Mouse (Mus musculus) frontal cortex, postnatal 10 days (tissue): ENCODE measurements around the gene Pphln1.

Source experiments
- DNase-seq, 2 experiments: peaks; one replicate each; pipeline ENCODE4 v3.0.0; 2022; ENCODE audit warnings: low spot score in 2 of 2, mixed read lengths in 1 of 2

Pphln1 gene

DNA sequence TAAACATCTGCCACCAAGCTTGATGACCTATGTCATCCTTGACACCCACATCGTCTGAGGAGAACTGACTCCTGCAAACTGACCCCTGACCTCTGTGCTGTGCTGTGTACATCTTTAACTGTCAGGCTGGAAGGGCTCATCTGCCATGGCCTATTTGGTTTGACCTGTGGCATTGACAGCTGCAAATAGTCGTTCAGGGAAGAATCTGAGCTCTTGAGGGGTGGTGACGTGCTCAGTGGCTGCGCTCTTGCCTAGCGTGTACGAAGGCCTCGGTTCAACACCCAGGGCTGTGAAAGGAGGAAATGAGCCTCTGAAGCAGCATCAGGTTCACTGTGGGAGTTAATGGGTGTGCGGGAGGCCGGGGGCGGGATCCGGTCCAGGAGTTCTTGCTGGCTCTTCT lies 35.7 kb downstream of the Pphln1 start:
- DNase-seq = no peak

DNA sequence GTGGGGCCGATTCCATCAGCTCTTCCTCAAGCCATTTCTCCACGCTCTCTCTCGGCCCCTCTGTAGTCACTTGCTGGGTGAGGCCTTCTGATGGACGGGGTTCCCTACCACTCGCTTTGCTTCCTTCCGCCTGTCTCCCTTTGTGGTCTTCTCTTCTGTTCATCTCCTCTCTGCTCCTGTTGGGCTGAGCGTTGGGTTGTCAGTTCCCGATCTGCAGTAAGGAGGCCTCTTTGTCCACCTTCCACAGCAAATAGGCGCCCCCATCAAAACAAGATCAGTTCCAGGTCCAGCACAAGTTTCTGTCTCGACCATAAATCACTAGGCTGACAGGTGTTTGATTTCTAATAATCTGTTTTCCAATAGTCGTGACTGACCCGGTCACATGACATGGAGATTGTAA lies 37.8 kb downstream of the Pphln1 start:
- DNase-seq = no peak

DNA sequence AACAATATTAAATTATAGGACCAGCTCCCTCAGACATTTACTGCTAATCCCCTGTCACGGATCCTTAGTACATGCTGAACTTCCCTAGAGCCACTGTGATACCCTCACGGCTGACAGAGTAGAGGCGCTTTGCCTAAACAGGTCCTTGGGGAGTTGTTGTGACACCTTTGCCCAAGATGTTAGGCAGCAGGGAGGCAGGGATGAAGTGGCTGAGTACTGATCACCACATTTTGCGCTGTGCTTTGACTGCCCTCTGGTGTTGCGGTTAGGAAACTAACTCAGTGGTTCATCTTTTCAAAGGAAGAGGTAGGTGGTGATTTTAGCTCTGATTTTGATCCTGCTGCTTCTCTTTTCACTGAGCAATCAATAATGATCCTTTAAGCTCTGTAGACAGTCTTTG lies 40.5 kb downstream of the Pphln1 start:
- peak in 1 of 2 experiments; percentile 59 for DNase-seq

DNA sequence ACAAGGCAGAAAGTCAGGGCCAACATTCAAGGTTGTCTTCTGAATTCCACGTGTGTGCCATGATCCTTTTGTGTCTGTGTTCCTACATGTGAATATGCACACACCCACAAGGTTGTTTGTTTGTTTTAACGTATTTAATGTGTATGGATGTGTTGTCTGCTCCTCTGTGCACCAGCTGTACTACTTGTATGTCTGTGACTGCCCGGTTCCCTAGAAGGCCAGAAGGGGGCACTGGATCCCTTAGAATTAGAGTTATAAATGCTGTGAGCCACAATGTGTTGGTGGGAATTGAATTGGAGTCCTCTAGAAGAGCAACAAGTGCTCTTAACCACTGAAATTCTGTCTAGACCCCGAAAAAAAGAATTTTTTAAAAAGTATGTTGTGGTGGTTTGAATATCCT lies 44.1 kb downstream of the Pphln1 start:
- DNase-seq = no peak

DNA sequence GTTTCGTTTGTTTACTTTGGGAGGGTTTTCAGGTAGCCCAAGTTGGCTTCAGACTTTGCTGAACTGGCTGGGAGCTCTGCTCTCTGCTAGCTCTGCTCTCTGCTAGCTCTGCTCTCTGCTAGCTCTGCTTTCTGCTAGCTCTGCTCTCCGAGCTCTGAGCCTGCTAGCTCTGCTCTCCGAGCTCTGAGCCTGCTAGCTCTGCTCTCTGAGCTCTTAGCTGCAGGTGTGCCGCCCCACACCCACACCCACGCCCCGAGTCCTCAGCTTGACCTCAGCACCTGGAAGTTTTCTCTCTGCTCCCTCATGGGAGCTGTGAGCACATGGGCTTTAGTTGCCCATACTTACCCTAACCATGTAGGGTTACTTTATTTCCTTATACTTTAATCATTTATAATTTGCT lies 45.5 kb downstream of the Pphln1 start:
- DNase-seq = no peak

DNA sequence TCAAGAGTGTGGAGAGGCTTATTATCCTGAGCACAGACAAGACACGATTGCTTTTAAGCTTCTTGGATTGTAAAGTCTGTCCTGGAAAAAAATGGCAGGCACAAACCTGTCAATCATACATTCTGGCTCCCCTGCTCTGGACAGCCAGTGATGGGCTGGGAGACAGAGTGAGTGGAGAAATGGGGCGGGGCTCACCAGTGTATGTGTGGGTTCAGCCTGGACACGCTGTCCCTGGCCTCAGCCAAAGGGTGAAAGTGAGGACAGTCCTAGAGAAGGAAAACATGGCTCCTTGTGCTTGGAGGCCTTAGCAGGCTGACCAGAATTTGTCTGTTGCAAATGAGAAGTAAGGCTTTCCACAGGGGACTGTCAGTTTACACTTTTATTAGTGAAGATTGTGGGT lies 50.7 kb downstream of the Pphln1 start:
- DNase-seq = no peak

DNA sequence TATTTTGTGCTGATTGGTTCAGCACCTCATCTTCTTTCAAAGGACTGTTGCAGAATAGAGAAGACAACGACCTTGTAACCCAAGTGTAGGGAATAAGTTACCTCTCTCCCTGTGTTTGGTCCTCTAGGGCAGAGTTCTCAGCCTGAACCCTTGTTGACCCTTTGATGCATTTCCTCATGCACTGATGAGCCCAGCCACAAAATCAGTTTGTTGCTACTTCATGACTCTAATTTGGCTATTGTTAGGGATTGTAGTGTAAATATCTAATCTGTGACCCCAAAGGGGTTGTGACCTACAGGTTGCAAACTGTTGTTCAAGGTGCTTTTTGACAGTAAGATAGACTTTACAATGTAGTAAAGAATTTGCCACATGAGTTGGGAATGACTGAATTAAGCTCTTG lies 55.1 kb downstream of the Pphln1 start:
- DNase-seq = no peak

DNA sequence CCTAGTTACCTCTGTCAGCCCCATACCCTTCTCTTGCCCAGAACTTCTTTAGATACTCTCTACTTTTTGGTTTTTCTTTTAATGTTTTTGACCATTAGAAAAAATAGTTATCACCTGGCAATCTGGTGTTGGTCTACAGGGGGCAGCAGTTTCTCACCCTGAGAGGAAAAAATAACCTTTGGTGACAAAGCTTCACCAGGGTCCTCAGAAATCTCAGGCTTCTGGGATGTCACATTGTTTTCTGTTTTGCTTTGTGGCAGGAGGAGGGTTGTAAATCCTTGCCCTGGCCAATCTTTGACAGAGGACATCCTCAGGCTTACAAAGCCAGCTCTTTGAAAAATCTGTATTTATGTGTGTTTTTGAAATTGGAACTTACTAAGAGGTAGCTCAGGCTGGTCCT lies 57.9 kb downstream of the Pphln1 start:
- DNase-seq = no peak

DNA sequence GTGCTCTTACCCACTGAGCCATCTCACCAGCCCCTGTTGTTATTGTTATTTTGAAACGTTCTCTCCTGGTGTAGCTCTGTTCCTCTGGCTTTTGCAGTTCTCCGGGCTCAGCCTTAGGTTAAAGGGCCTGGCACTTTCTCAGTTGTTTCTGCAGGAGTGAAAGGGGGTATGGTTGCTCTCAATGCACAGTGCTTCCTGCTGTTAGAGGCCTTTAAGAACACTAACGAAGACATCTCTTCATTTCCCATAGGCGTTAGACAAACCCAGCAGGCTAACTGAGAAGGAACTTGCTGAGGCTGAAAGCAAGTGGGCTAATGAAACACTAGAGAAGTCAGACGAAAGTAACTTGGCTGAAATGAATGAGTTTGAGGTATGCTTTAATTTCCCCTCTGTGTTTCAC lies 61.3 kb downstream of the Pphln1 start:
- DNase-seq = no peak

DNA sequence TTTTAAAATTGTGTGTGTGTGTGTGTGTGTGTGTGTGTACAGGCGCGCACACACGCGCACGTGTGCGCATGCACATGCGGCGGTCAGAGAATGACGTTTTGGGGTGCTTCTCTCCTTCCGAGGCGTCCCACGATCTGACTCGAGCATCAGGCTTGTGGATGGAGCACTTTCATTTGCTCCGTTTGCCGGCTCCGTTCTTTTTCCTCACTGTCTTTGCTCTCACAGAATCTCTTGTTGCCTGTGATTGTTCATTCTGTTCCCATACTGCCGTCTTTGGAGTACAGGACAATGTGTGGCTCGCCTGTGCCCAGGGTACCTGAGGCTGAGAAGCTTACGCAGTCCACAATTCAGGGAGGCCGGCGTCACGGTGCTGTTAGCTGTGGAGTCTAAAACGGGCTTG lies 62.9 kb downstream of the Pphln1 start:
- DNase-seq = no peak

DNA sequence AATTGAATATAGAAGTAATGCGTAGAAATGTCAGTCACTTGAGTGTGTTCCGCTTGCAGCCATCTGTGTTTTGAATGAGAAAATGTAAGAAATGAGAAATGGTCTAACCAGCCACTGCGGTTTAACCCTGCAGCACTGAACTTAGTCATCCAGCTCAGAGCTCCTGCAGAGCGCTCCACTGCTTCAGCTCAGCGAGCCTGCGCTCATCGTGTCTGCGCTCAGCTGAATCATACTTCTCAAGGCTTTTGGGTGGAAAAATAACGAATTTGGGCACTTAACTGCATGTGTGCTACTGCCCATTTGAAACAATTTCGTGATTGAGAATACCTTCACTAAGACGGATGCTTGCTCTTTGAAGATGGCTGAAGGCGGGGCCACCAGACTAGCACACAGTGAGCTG lies 73.5 kb downstream of the Pphln1 start:
- no peak for DNase-seq

DNA sequence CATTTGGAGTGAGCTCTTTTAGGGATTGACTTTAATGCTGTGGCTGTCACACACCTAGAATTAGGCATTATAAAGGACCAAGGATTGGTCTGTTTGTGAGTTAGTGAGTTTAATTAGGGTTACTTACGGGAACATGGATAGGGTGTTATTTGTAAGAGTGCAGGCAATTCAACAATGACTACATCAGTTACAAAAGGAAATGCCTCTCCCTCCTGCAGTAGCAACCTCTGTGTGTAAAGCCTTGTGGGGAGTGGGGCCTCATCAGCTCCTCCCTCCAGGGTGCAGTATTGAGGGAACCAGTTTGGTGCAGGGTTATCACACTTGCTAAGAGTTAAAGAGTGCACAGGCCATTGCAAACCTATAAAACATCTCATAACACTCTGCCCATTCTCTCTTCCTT lies 73.9 kb downstream of the Pphln1 start:
- DNase-seq = no peak

DNA sequence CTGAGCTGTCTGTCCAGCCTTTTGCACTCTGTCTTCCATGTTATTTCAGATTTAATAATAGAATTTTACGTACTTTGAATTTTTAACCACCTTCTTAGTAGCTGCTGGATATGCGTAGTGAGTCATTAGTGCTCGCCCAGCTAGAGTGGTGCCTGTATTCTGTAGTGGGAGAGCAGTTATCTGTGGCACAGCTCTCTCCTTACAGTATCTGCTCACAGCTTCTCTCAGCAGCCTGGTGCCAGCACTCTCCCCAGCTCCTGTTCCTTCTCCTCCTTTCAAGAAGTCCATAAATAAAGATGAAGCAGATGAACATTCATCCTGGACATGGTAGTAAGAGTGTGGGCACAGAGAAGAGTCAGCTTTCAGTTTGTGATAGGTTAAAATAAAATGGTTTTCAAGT lies 76.1 kb downstream of the Pphln1 start:
- no peak for DNase-seq

DNA sequence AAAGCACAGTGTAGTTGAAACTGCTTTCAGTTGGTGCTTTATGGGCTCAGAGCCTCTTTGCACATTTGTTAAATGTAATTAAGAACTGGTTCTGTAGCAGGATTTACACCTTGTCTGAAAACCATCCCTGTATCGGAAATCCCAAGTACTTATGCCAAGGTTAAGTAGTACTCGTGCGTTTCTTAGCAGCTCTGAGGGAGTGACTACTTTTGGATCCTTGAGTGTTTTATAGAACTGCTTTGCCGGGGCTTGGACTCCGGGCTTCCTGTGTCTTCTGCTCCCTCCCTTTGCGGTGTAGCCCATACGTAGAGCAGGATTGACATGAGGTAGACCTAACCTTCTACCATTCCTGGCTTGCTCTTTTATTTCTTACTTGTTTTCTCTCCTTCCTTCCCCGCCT lies 77.5 kb downstream of the Pphln1 start:
- DNase-seq = no peak

DNA sequence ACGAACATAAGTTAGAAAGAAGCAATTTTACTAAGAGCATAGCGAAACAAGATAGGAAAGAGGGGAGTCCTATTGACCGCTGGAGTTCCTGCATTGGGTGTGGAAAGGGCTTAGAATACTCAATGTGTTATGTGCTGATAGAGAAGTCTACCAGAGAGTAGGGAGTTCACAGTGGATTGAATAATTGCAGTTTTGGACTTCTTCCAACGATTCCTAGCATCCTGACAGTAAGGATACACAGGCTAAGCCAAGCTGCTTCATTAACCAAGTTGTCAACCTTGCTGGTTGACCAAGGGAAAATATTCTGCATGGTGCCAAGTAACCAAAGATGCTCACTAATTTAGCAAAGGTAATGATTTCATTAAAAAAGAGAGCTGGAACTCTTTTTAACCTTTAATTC lies 79.6 kb downstream of the Pphln1 start:
- DNase-seq = no peak

DNA sequence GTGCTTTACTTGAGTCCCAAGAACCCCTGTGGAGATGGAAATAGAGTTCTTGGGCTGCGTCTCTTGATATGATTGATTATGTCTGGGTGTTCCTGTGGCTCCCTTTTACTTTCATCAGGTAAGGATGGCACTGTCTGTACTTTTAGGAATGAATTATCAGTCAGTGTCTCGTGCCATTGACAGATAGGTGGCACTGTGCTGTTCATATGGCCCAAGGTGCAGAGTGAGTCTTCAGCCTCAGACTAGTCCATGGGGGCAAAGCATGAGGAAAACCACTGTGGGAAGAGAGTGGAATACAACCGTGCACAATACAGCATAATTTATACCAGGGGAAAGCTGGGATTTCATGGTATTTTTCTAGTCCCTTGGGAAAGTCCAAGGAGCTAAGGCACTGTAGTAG lies 80.5 kb downstream of the Pphln1 start:
- no peak for DNase-seq

DNA sequence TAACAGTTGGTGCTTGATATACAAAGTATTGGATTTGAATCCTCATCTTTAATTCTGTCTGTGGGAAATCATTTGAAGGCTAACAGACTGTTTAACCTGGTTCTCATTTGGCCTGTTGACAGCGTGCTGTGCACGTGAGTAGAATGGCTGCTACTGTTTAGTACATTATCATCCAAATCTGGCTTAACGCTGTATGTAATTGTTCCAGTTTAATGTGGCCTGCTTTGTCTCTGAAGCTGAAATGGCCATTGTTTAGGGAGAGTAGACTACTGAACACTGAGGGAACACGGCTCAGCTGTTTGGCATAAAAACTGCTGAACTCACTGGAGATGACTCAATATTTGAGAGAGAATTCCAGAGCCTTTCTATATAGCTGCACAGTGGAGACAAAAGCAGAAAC lies 81.3 kb downstream of the Pphln1 start:
- DNase-seq = no peak

DNA sequence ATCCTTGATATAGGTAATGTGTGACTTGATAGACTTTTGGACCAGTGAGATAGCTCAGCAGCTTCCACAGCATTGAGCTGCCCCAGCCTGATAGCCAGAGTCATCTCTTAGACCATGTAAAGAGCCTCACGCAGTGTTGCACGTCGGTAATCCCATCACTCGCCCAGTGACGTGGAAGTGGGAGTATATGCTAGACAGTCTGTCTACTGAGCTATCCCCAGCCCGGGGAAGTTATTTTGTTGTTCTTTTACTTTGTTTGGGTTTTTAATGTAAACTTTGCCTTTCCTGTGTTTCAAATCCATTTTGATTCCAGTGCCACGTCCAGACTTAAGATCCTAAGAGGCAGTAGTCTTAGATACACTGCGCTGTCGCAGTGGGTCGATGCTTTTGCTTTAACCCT lies 83.0 kb downstream of the Pphln1 start:
- no peak for DNase-seq

DNA sequence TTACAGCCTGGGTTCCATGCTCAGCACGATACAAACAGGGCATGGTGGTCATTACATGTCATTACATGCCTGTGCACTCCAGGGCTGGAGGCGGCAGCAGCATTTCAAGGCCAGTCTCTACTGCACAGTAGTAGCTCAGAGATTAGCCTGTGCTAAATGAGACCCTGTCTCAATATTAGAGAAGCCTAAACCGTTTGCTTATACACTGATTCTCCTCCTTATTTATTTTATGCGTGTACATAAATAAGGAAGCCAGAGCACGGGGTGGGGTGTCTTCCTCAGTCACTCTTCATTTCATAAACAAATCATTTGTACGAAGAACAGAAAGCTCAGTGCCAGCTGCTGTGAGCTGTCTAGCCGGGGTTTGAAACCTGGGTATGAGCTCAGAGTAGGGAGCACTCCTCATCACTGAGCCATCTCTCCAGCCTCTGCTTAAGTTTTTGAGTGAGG lies 86.1 kb downstream of the Pphln1 start:
- no peak for DNase-seq

DNA sequence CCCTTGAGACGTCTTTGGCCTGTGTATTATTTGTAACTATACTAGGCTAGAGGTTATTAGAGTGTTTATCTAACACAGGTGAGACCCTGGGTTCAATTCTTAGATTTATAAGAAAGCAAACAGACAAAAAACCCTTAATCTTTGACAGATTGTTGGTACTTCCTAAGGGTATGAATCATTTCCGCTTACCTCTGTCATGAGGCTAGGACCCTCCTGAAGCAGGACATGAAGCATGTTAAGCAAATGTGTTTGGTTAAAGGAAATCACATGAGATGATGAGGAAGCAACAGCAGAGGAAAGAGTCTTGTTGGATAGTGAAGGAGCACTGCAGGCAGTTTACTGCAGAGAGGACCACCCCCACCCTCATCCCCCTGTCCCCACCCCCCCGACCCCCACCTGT lies 87.1 kb downstream of the Pphln1 start:
- DNase-seq = no peak

DNA sequence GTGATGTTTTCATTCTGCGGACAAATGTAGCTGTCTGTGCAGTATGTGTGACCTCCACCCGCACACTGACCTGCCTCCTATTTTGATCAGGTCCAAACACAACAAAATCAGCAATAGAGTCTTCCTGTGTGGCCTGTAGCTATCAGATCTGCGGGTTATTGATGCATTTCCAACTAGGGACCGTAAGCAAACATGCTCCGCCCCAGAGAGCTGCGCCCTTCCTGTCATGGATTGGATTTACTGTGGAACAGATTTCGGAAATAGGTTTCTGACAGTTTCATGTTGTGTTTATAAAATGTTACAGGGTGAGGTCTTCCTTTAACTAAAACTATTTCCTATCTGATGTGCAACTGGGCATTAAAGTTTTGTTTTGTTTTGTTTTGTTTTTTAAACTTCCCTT lies 87.9 kb downstream of the Pphln1 start:
- no peak for DNase-seq

DNA sequence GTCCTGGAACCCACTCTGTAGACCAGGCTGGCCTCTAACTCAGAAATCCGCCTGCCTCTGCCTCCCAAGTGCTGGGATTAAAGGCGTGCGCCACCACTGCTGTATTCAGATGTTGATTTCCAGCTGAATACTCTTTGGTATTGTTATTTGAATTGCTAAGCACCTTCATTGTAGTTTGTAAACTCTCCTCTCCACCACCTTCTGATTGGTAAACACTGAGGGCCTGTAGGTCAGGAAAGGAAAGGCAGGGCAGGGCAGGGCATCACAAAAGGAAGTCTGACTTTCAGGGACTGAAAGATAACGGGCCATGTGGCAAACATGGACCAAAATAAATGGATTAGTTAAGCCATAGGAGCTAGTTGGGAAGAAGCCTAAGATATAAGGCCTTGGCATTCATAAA lies 91.4 kb downstream of the Pphln1 start:
- no peak for DNase-seq

DNA sequence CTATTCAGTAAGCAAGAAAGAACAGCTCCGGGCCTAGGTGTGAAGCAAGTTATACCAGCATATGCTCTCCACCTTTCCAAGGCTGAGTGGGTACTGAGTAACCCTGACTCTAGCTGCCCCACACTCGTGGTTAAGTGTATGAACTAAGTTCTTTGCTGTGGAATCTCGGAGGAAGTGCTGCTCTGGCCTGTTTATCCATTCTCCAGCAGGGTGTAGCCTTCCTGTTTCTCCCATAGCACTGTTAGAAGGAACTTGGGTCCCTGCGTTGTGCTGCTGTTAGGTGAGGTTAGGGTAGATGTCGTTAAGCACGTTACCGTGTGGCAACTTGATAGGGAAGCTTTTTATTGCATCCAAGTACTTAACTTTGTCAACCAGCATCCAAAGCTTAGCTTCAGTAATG lies 96.5 kb downstream of the Pphln1 start:
- DNase-seq = no peak

DNA sequence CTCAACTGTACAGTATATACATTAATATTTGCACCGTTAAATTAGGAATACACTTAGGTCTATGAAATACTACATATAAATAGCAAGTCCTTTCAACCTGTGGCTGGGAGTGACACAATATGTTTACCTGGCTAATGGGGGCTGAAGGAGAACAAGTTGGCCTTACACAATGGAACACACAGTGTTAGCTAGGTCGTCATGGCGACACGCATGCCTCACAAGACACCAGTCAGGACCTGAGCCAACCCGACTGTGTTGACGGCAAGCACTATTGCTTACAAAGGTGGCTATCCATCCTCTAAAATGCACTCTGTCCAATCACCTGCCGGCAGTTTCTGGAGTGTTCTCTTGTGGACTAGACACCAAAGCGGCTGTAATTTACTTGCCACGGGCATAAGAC lies 101.7 kb downstream of the Pphln1 start:
- no peak for DNase-seq

DNA sequence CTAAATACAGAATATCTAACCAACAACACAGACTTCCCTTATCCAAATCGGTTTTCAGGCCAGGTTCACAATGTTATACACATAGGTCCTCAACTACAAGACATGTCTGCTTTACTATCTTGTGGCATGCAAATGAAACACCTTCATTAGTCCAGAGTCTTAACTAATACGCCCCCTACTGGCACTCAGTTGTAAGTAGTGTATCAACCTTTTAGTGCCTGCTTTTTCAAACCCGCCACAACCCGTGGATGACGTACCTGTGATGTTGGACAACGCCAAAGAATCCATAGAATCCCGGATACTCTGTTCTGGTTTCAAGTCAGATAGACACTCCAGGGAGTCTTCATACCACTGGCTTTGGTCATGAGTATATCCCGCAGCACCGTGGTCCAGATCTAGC lies 104.6 kb downstream of the Pphln1 start:
- DNase-seq = no peak
